Mouse (Mus musculus): ENCODE data around the gene Stat4.

Gene Stat4

DNA sequence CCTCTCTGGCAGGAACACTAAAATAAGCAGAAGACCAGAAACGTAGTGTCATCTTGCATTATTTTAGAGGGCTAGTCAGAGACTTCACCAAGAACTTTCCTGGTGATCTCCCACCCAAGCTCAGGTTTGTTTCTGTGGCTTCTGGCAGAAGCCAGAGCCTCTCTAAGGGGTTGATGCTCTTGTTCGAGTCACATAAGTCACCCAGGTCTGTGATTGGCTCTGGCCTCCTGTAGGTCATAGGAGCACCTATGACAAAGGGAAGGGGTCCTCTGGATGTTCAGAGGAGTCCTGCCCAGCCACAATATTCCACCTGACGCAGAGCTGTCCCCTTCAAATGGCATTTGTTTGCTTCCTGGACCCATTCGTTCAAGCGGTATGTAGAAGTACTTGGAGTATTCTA lies at the start of gene Stat4:
TSS of gene Stat4 (plus strand) at position 301 of the 400 bp plus-strand sequence.
- DNase-seq: no peak

GRCm38 (mm10) chr1:51938357-51938756 lies 48.6 kb upstream of the Stat4 start:
- no peak for DNase-seq

GRCm38 (mm10) chr1:51944755-51945154 lies 42.2 kb upstream of the Stat4 start:
- DNase-seq: peak in 1 of 2 experiments; percentile 41

- DNase-seq: no peak
These were observed 39.8 kb upstream of the Stat4 start for GRCm38 (mm10) chr1:51947116-51947515.

DNA sequence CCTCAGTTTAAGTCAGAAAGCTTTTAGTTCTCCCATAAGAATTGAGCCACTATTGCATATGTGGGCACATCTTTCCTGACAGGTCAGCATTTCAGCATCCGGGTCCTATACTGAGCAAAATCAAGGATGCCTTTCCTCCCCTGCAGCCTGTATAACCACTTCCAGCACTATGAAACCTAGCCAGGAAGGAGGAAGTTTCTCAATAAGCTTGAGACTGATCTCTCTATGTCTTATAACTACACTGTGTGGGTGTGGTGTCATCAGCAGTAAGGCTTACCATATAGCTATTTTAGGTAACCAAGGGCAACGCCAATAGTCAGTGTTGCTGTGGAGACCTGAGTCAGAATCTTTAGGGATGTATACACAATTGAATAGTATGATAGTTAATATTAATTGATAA lies 22.3 kb upstream of the Stat4 start:
- no peak for DNase-seq

DNA sequence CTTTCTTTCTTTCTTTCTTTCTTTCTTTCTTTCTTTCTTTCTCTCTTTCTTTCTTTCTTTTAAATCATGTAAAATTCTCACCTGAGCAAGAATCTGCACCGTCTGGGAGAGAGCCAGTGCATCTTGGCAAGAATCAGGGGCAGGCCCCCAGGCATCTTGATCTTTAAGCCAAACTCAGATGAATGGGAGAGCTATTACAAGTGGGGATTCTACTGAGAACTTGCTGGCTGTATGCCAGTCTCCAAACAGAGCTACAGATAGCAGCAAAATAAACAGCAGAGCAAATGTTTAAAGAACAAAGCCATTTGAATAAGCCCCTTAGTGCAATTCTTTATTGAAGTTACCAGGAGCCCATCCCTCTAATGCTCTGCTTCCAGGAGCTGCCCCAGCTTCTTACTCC lies 18.0 kb upstream of the Stat4 start:
- no peak for DNase-seq

DNA sequence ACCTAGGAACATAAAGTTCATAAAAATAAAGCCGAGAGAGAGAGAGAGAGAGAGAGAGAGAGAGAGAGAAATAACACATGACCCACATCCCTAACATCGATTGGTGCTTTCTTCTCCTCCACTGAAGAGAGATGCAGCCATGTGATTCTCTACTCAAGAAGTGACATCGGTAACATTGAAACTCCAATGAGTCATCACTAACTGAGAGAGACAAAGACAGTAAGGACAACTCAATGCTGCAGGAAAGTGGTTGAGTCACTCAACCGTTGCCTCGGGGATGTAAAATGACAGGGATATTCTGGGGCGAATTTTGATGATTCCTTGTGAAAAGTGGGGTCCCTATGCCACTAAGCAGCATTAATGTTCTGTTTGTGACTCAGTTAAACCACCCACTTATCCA lies 16.8 kb upstream of the Stat4 start:
- DNase-seq: no peak

GRCm38 (mm10) chr1:51975589-51975988 lies 11.4 kb upstream of the Stat4 start:
- DNase-seq: no peak

GRCm38 (mm10) chr1:51979048-51979447 lies 7.9 kb upstream of the Stat4 start:
- no peak for DNase-seq

GRCm38 (mm10) chr1:51991983-51992609 lies 5.1 kb downstream of the Stat4 start:
- DNase-seq: no peak

DNA sequence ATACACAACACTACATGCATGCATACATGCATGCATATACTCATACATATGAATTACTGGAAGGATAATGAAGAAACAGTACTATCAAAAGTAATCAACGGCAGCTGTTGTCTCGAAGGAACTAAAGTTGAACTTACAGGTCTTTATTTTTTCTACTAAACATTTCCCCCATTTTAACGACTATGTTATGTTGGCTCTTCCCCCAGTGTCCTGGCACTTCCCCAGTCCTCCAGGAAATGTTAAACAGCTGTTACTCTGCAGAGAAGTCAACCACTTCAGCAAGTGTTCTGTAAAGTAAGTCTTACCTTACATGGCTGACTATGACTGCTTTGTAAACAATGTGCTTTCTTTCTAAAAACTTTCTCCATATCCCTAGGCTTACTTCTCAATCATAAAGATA lies 9.1 kb downstream of the Stat4 start:
- DNase-seq: no peak

- DNase-seq: no peak
These were observed 10.1 kb downstream of the Stat4 start for GRCm38 (mm10) chr1:51996751-51997659.

DNA sequence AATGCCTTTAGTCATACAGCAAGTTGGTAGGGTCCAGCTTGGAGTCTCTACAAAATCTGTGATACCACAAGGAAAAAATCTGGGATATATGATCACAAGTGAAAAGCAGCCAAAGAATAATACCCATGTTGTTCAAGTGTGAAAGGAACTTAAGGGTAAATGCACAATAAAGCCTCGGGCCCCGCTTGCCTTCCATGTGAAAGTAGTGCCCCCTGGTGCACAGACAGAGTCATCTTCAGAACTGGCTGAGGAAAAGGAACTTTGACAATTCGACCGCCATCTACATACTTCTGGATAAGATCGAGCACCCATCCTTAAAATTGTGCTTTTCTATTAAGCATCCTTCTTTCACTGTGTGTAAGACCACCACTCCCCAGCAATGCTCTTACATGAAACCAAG lies 11.6 kb downstream of the Stat4 start:
- DNase-seq: peak in 1 of 2 experiments; percentile 9

- DNase-seq: peak; percentile 20 to 62
These were observed 17.1 kb downstream of the Stat4 start for GRCm38 (mm10) chr1:52004096-52004495.

DNA sequence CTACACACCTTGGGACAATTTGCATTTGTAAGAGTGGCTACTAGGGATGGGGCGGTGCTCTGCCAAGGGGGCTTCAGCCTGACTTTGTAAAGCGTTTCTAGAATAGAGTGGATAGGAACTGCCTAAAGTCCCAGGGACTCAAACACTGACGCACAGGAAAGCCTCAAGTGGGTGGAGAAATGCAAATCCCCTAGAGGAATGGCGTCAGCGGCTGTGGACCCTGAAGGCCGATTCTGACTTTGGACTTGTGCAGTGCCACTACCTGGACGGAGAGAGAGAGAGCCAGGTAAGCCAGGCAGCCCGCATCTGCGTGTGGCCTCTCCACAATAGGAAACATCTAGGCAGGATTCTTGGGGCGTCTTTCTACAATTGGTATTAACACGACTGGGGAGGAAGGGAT lies 21.5 kb downstream of the Stat4 start:
- peak in 1 of 2 experiments; percentile 2 for DNase-seq

GRCm38 (mm10) chr1:52008947-52009346 lies 22.0 kb downstream of the Stat4 start:
- no peak for DNase-seq

GRCm38 (mm10) chr1:52010741-52011140 lies 23.8 kb downstream of the Stat4 start:
- DNase-seq: no peak

DNA sequence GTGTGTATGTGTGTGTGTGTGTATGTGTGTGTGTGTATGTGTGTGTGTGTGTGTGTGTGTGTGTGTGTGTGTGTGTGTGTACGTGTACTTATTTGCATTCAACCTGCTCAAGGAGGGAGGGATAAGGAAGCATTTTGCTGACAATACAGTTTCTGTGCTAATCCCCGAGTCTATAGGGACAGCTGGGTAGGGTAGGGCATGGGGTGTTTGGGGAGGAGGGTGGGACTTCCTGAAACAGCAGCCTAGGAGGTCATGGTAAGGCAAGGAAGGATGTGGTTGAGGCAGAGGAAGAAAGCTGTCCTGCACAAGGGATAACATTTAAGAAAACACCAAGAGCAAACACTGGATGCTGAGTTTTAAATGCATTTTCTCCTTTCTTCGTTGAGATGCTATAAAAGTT lies 24.3 kb downstream of the Stat4 start:
- DNase-seq: no peak

GRCm38 (mm10) chr1:52012231-52012630 lies 25.3 kb downstream of the Stat4 start:
- DNase-seq: no peak

DNA sequence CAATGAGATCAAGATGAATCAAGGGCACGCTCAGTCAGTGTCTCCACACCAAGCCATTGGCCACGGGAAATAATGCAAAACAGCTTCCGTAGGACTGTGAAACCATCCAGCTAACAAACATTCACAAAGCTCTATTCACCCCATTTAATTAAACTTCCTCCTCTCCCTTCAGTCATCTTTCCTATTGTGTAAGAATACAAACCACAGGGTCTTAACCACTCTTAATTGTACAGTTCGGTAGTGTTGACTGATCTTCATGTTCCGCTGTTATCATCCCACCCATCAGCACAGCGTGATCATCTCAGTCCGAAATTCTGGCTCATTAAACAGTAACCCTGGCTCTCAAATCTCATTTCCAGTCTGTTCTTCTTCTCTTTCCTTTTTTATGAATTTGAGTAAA lies 25.8 kb downstream of the Stat4 start:
- DNase-seq: no peak

GRCm38 (mm10) chr1:52019621-52020020 lies 32.7 kb downstream of the Stat4 start:
- no peak for DNase-seq

DNA sequence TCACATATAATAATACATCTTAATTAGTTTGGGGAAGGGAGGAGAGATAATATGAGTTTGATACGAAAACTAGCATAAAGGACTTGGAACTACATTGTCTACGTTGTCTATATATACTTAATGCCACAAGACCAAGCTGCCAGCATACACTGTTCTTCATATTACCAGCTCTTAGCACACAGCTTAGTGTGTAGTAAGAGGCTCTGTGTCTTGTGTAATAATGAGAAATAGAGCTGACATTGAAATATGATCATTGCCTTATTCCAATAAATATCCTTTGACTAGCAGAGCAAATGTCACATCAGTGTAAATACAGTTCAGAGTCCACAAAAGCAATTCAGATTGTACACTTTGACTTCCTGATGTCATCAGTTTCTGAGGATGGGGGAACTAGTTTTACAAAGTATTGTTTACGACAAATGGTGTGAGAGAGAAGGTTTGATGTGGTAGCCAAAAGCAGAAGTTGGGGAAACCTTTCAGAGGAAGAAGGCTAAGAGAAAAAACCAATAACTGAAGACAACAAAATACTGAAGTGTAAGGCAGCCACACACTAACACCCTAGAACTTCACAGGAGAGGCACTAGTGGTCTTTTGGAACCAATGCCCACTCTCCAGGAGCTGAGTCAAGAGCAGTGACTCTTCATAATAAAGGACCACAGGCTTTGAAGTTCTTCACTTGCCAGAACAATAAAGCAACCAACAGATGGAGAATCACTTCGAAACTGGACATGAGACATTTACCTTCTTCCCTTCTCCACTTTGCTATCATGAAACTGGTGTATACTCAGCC lies 35.2 kb downstream of the Stat4 start:
- DNase-seq: no peak

DNA sequence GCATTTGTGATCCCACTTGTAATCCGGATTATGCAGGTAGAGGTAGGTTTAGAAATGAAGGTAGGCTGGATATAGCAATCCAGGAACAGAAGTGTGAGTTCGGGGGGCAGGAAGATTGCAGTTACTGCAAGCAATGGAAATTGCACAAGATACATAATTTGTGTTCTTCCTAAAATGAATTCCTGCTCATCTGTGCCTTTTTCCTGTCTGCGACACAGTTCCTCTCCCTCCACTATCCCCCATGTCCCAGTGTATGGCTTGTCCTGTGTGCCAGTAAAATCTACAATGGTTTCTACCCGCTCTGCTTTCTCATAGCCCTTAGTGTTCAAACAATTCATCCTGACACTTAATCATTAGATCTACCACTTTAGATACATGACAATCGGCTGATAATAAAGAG lies 41.7 kb downstream of the Stat4 start:
- DNase-seq: no peak
